Mouse (Mus musculus) limb, embryonic 15.5 days (tissue): ENCODE measurements around the gene Cnnm3. TPM values are rescaled to one million over a fixed set of nuclear protein-coding genes. Genes with fewer than 3 reads are reported as not detected.
A peak's percentile ranks its signal among the peaks of the same experiment; 100 is the strongest.

Source experiments
- ATAC-seq: fragments of 200-750 bp; cut with Nextera tagmentation; 2 replicates; pipeline ENCODE4 v1.8.0; 2017; ENCODE audit warnings: low read depth, moderate TSS enrichment; ENCODE audit not compliant: insufficient number of reproducible peaks, low FRiP score, low TSS enrichment
- H3K27ac ChIP-seq: fragments of 300-500 bp; sonication (generic); 2 replicates; pipeline ENCODE4 v1.5.1; 2015; ENCODE audit warnings: moderate library complexity, mild to moderate bottlenecking, inconsistent platforms
- H3K27me3 ChIP-seq: fragments of 300-500 bp; sonication (generic); 2 replicates; pipeline ENCODE4 v1.6.1; 2015; ENCODE audit warnings: inconsistent platforms
- H3K36me3 ChIP-seq: fragments of 300-500 bp; sonication (generic); 2 replicates; pipeline ENCODE4 v1.6.1; 2015; ENCODE audit warnings: inconsistent platforms
- H3K4me1 ChIP-seq: fragments of 300-500 bp; sonication (generic); 2 replicates; pipeline ENCODE4 v1.6.1; 2015; ENCODE audit warnings: inconsistent platforms
- H3K4me2 ChIP-seq: fragments of 300-500 bp; sonication (generic); 2 replicates; pipeline ENCODE4 v1.6.1; 2015; ENCODE audit warnings: mild to moderate bottlenecking, inconsistent platforms
- H3K4me3 ChIP-seq: fragments of 300-500 bp; sonication (generic); 2 replicates; pipeline ENCODE4 v1.5.1; 2015; ENCODE audit warnings: mild to moderate bottlenecking, inconsistent platforms
- H3K9ac ChIP-seq: fragments of 300-500 bp; sonication (generic); 2 replicates; pipeline ENCODE4 v1.6.1; 2015; ENCODE audit warnings: inconsistent platforms
- H3K9me3 ChIP-seq: fragments of 300-500 bp; sonication (generic); 2 replicates; pipeline ENCODE4 v1.6.1; 2016; ENCODE audit warnings: inconsistent platforms
- WGBS: fragments of 180-500 bp; shearing (Covaris S2); methylation state at CpG from one replicate; pipeline ENCODE4 v1.1.7; 2015; 5-methylcytosine and 5-hydroxymethylcytosine counted together
- polyA plus RNA-seq: library from polyadenylated mRNA; unstranded; fragments of >200 nt; fragmentation: Nextera tagmentation; extraction: Ambion mirVana; gene quantifications from 2 replicates; pipeline ENCODE4 v1.2.1, GENCODE M21; 2015

The Cnnm3 gene
- polyA plus RNA-seq, 1 experiment from 2014 or later = 3.2 TPM

GRCm38 (mm10) chr1:36479903-36480899, 31.5 kb upstream of the Cnnm3 start:
- WGBS = 83% methylated on average over 12 of the region's 12 CpGs
- no peaks in the 10 kb centered on the region for H3K36me3 ChIP-seq
- H3K4me2 ChIP-seq = no peak overlapping the region
- H3K27me3 ChIP-seq = no peaks in the 10 kb centered on the region
- H3K9me3 ChIP-seq = no peaks in the 10 kb centered on the region
- H3K4me3 ChIP-seq = no peak overlapping the region
- ATAC-seq = no peak
- H3K4me1 ChIP-seq = peaks cover 34% of the 10 kb centered on the region
- H3K27ac ChIP-seq = no peak overlapping the region
- H3K9ac ChIP-seq = no peak overlapping the region

GRCm38 (mm10) chr1:36483825-36484224, 27.8 kb upstream of the Cnnm3 start:
- no peaks in the 10 kb centered on the region for H3K27me3 ChIP-seq
- no peaks in the 10 kb centered on the region for H3K36me3 ChIP-seq
- no peak overlapping the region for H3K9ac ChIP-seq
- WGBS = 64% methylated on average over 4 of the region's 4 CpGs
- no peak overlapping the region for H3K4me3 ChIP-seq
- H3K4me1 ChIP-seq = 0 out of 2 replicates have a peak, but pooled peaks cover 3% of the 10 kb centered on the region
- H3K27ac ChIP-seq = no peak overlapping the region
- no peaks in the 10 kb centered on the region for H3K9me3 ChIP-seq
- no peak overlapping the region for H3K4me2 ChIP-seq
- ATAC-seq = no peak

GRCm38 (mm10) chr1:36485080-36485479, 26.6 kb upstream of the Cnnm3 start:
- H3K27me3 ChIP-seq = no peaks in the 10 kb centered on the region
- no peak for ATAC-seq
- H3K4me1 ChIP-seq = 0 out of 2 replicates have a peak, but pooled peaks cover 2% of the 10 kb centered on the region
- no peak overlapping the region for H3K4me3 ChIP-seq
- no peaks in the 10 kb centered on the region for H3K9me3 ChIP-seq
- WGBS = 63% methylated on average over 7 of the region's 7 CpGs
- H3K27ac ChIP-seq = no peak overlapping the region
- no peaks in the 10 kb centered on the region for H3K36me3 ChIP-seq
- H3K9ac ChIP-seq = no peak overlapping the region
- H3K4me2 ChIP-seq = no peak overlapping the region

GRCm38 (mm10) chr1:36487111-36487510, 24.6 kb upstream of the Cnnm3 start:
- Histone ChIP-seq H3K4me3 (no peak overlapping the region), H3K36me3 (no peaks in the 10 kb centered on the region), H3K27ac (no peak overlapping the region), H3K9ac (no peak overlapping the region), H3K9me3 (no peaks in the 10 kb centered on the region), H3K4me2 (no peak overlapping the region), H3K4me1 (peaks cover 8% of the 10 kb centered on the region), H3K27me3 (no peaks in the 10 kb centered on the region)
- 89% methylated on average over 9 of the region's 9 CpGs for WGBS
- no peak for ATAC-seq

GRCm38 (mm10) chr1:36489661-36490060, 22.0 kb upstream of the Cnnm3 start:
- no peaks in the 10 kb centered on the region for H3K27me3 ChIP-seq
- H3K4me1 ChIP-seq = peaks cover 23% of the 10 kb centered on the region
- no peak overlapping the region for H3K4me3 ChIP-seq
- no peaks in the 10 kb centered on the region for H3K36me3 ChIP-seq
- H3K9me3 ChIP-seq = no peaks in the 10 kb centered on the region
- no peak for ATAC-seq
- no peak overlapping the region for H3K4me2 ChIP-seq
- WGBS = 69% methylated on average over 6 of the region's 6 CpGs
- no peak overlapping the region for H3K27ac ChIP-seq
- H3K9ac ChIP-seq = no peak overlapping the region

GRCm38 (mm10) chr1:36492416-36493139, 19.1 kb upstream of the Cnnm3 start:
- Histone ChIP-seq H3K36me3 (no peaks in the 10 kb centered on the region), H3K4me3 (no peak overlapping the region), H3K27ac (no peak overlapping the region), H3K9me3 (no peaks in the 10 kb centered on the region), H3K9ac (no peak overlapping the region), H3K27me3 (no peaks in the 10 kb centered on the region), H3K4me2 (no peak overlapping the region), H3K4me1 (peaks cover 21% of the 10 kb centered on the region)
- peak; percentile 83 for ATAC-seq
- WGBS = 40% methylated on average over 9 of the region's 9 CpGs

- Histone ChIP-seq H3K4me3 (no peak overlapping the region), H3K27ac (no peak overlapping the region), H3K4me2 (no peak overlapping the region), H3K9ac (no peak overlapping the region), H3K9me3 (no peaks in the 10 kb centered on the region), H3K4me1 (peaks cover 21% of the 10 kb centered on the region), H3K27me3 (no peaks in the 10 kb centered on the region), H3K36me3 (no peaks in the 10 kb centered on the region)
- ATAC-seq = no peak
- WGBS = 31% methylated on average over 6 of the region's 6 CpGs
Observed at GRCm38 (mm10) chr1:36493299-36493698, 18.4 kb upstream of the Cnnm3 start.

- Histone ChIP-seq H3K4me1 (peaks cover 18% of the 10 kb centered on the region), H3K4me3 (no peak overlapping the region), H3K9ac (no peak overlapping the region), H3K27me3 (no peaks in the 10 kb centered on the region), H3K4me2 (no peak overlapping the region), H3K27ac (no peak overlapping the region), H3K9me3 (no peaks in the 10 kb centered on the region), H3K36me3 (peaks cover 25% of the 10 kb centered on the region)
- no peak for ATAC-seq
- WGBS = 63% methylated on average over 2 of the region's 2 CpGs
Observed at GRCm38 (mm10) chr1:36496719-36497118, 14.9 kb upstream of the Cnnm3 start.

- ATAC-seq = no peak
- Histone ChIP-seq H3K9ac (no peak overlapping the region), H3K4me2 (no peak overlapping the region)
Observed at GRCm38 (mm10) chr1:36497312-36497711, 14.4 kb upstream of the Cnnm3 start.

GRCm38 (mm10) chr1:36501261-36501660, 10.4 kb upstream of the Cnnm3 start:
- no peak for ATAC-seq
- Histone ChIP-seq H3K9ac (no peak overlapping the region), H3K27me3 (no peaks in the 10 kb centered on the region), H3K4me3 (no peak overlapping the region), H3K9me3 (no peaks in the 10 kb centered on the region), H3K4me2 (no peak overlapping the region), H3K36me3 (peaks cover 49% of the 10 kb centered on the region), H3K27ac (no peak overlapping the region), H3K4me1 (no peaks in the 10 kb centered on the region)
- WGBS = 5% methylated on average over 3 of the region's 3 CpGs

More at GRCm38 (mm10) chr1:36497312-36497711, 14.4 kb upstream of the Cnnm3 start:
- 72% methylated on average over 2 of the region's 2 CpGs for WGBS
- Histone ChIP-seq H3K36me3 (peaks cover 25% of the 10 kb centered on the region), H3K4me1 (peaks cover 13% of the 10 kb centered on the region), H3K27ac (no peak overlapping the region), H3K9me3 (no peaks in the 10 kb centered on the region), H3K4me3 (no peak overlapping the region), H3K27me3 (no peaks in the 10 kb centered on the region)

GRCm38 (mm10) chr1:36508238-36508637, 3.4 kb upstream of the Cnnm3 start:
- no peaks in the 10 kb centered on the region for H3K9me3 ChIP-seq
- H3K4me3 ChIP-seq = no peak overlapping the region
- H3K4me1 ChIP-seq = peaks cover 6% of the 10 kb centered on the region
- peaks cover 29% of the 10 kb centered on the region for H3K36me3 ChIP-seq
- WGBS = 74% methylated on average over 5 of the region's 5 CpGs
- H3K4me2 ChIP-seq = no peak overlapping the region
- H3K9ac ChIP-seq = no peak overlapping the region
- no peaks in the 10 kb centered on the region for H3K27me3 ChIP-seq
- no peak for ATAC-seq
- no peak overlapping the region for H3K27ac ChIP-seq
